Mouse (Mus musculus) heart, embryonic 13.5 days (tissue): ENCODE results near the gene Bend5. TPM values are rescaled to one million over a fixed set of nuclear protein-coding genes. Genes with fewer than 3 reads are reported as not detected.

ENCODE experiments used
- ATAC-seq: fragments of 200-750 bp; cut with Nextera tagmentation; 2 replicates; pipeline ENCODE4 v1.8.0; 2017; ENCODE audit warnings: moderate TSS enrichment; ENCODE audit not compliant: insufficient number of reproducible peaks, low FRiP score, low TSS enrichment; ENCODE audit errors: extremely low read depth
- H3K27ac ChIP-seq: fragments of 300-500 bp; sonication (generic); replicated peaks from 2 replicates; pipeline ENCODE4 v1.5.1; 2015; ENCODE audit warnings: moderate library complexity, mild to moderate bottlenecking, inconsistent platforms
- H3K27me3 ChIP-seq: fragments of 300-500 bp; sonication (generic); replicated peaks from 2 replicates; pipeline ENCODE4 v1.6.1; 2015; ENCODE audit warnings: mild to moderate bottlenecking, inconsistent platforms
- H3K36me3 ChIP-seq: fragments of 300-500 bp; sonication (generic); 2 replicates; pipeline ENCODE4 v1.6.1; 2015; ENCODE audit warnings: mild to moderate bottlenecking, inconsistent platforms
- H3K4me1 ChIP-seq: fragments of 300-500 bp; sonication (generic); 2 replicates; pipeline ENCODE4 v1.6.1; 2015; ENCODE audit warnings: inconsistent platforms
- H3K4me2 ChIP-seq: fragments of 300-500 bp; sonication (generic); 2 replicates; pipeline ENCODE4 v1.6.1; 2015; ENCODE audit warnings: inconsistent platforms, mild to moderate bottlenecking, moderate library complexity
- H3K4me3 ChIP-seq: fragments of 300-500 bp; sonication (generic); 2 replicates; pipeline ENCODE4 v1.5.1; 2015; ENCODE audit warnings: moderate library complexity, mild to moderate bottlenecking, inconsistent platforms
- H3K9ac ChIP-seq: fragments of 300-500 bp; sonication (generic); 2 replicates; pipeline ENCODE4 v1.6.1; 2015; ENCODE audit warnings: inconsistent platforms, mild to moderate bottlenecking, moderate library complexity
- H3K9me3 ChIP-seq: fragments of 300-500 bp; sonication (generic); 2 replicates; pipeline ENCODE4 v1.6.1; 2016; ENCODE audit warnings: inconsistent platforms
- WGBS: fragments of 180-500 bp; shearing (Covaris S2); methylation state at CpG from one replicate; pipeline ENCODE4 v1.1.7; 2015; ENCODE audit warnings: mixed read lengths; 5-methylcytosine and 5-hydroxymethylcytosine counted together
- polyA plus RNA-seq: library from polyadenylated mRNA; unstranded; fragments of >200 nt; fragmentation: Nextera tagmentation; extraction: Ambion mirVana; gene quantifications from 2 replicates; pipeline ENCODE4 v1.2.1, GENCODE M21; 2015

Bend5 gene
- polyA plus RNA-seq, 1 experiment from 2014 or later: 16.6 TPM

DNA sequence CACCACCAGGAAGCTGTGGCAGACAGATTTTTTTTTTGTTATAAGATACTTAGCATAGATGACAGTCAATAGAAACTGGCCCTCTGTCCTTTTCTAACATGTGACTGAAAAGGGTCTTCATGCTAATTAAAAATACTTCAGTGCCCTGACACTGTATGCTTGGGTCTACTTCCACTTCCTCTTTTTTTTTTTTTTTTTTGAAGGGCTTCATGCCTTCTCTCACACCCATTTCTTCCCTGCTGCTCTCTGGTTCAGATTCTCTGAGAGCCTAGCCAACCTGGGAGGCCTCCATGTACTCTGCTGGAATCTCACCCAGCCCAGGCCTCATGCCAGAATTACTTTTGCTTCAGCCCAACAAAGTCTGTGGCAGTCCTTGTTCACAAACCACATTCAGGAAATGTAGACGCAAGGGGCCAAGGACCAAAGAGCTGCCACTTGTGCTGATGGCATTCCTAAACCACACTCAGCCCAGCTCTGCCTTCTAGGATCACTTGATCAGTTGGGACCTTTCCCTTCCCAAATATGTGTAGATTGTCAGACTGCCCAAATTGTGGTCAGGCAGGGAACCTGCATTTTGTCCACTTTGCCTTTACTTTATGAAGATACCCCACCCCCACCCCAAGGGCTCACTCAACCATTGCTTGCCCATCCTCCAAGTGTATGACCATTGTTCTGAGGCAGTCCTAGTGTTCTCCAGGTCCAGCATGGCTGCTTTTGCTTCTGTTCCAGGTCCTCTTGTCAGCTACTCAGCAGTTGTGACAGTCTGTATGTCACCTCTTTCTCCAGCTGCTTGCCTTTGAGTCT, 27.8 kb downstream of the Bend5 start:
- no peaks in the 10 kb centered on the region for H3K9me3 ChIP-seq
- WGBS: 35% methylated on average over 1 of the region's 1 CpGs
- no peak overlapping the region for H3K4me3 ChIP-seq
- peaks cover 42% of the 10 kb centered on the region for H3K4me1 ChIP-seq
- no peak for ATAC-seq
- no peak overlapping the region for H3K9ac ChIP-seq
- H3K27me3 ChIP-seq: no peaks in the 10 kb centered on the region
- peak overlapping the region; percentile 48; the same call in 1 of the 2 replicates for H3K27ac ChIP-seq
- no peak overlapping the region for H3K4me2 ChIP-seq
- peaks cover 12% of the 10 kb centered on the region for H3K36me3 ChIP-seq

DNA sequence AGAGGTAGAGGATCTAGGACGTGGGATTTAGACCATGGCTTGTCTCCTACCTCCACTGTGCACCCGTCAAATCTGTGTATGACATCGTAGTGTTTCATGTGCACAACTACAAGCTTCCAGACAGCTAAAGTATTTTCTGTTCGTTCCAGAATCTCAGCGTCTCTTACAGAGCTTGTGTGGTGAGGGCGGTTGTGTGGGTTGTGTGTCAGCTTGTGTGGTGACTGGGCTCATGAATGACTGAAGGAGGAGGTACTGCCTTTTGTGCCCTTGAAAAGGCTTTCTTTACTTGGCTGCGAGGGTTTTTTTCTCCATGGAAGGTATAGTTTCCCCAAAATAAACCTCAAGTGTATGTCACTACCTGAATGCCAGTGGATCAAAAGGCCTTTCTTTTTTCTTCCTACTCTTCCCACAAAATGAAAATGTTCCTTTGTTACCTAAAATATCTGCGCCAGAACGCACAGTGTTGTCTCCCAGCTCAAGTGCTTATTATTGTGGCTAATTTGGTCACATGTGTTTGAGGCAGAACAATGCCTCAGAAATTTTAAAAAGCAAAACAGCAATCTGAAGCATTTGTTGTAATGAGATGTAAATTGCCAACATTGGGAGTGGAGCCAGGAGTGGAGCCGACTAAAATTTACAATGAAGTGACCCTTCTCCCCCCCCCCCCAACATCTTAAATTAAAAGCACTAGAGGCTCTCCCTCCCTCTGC, 29.3 kb downstream of the Bend5 start:
- Histone ChIP-seq H3K4me1 (peaks cover 44% of the 10 kb centered on the region), H3K4me3 (no peak overlapping the region), H3K4me2 (no peak overlapping the region), H3K36me3 (peaks cover 10% of the 10 kb centered on the region), H3K27me3 (no peaks in the 10 kb centered on the region), H3K9ac (no peak overlapping the region), H3K27ac (peak overlapping the region; percentile 28), H3K9me3 (no peaks in the 10 kb centered on the region)
- WGBS: 71% methylated on average over 10 of the region's 10 CpGs
- ATAC-seq: no peak

DNA sequence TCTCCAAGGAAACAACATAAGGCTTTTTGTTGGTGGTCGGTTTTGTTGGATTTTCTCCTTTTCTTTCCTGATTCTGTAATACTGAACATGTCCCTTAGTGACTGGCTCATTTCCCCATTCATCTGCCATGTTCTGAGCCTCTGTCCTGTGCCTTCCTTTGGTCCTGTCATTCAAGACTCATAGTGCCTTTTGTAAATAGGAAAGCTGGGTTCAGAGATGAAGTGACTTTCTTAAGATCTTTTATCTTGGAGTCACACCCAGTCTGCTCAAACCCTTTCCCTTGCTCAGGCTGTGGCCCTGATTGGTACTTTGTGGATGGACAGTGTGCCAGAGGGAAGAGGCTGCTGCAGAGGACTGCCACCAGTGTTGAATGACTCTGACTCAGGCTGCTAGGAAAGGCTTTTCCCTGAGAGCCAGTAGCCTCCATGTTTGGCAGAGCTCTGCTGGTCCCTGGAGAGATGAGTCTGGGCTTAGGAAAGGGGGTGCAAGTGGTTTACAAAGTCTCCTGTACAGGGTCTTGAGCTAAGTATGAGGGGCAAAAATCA, 29.9 kb downstream of the Bend5 start:
- Histone ChIP-seq H3K27ac (no peak overlapping the region), H3K36me3 (peaks cover 16% of the 10 kb centered on the region), H3K9ac (no peak overlapping the region), H3K27me3 (no peaks in the 10 kb centered on the region), H3K4me1 (peaks cover 50% of the 10 kb centered on the region), H3K9me3 (no peaks in the 10 kb centered on the region), H3K4me2 (no peak overlapping the region), H3K4me3 (no peak overlapping the region)
- no peak for ATAC-seq
- WGBS: 73% methylated on average over 1 of the region's 1 CpGs

DNA sequence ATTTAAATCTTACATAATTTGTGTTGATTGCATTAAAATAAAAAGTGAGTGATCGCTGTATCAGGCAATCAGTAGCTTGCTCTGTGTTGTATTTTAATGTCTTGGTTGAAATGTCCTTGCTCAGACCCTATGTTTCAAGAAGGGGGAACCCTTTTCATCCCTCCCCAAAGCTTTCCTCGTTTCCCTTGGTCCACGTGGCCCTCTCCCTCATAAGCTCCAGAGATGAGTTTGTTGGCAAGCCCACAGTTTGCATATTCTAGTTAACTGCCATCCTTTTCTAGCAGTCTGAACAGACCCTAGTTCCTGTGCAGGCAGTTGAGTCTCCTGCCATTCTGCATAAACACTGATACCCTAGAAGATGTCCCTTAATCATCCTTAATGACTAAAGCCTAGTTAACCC, 33.1 kb downstream of the Bend5 start:
- Histone ChIP-seq H3K4me1 (peaks cover 45% of the 10 kb centered on the region), H3K9ac (no peak overlapping the region), H3K36me3 (peaks cover 30% of the 10 kb centered on the region), H3K27ac (no peak overlapping the region), H3K27me3 (no peaks in the 10 kb centered on the region), H3K4me3 (no peak overlapping the region), H3K4me2 (no peak overlapping the region), H3K9me3 (no peaks in the 10 kb centered on the region)
- no peak for ATAC-seq
- WGBS: 80% methylated on average over 3 of the region's 3 CpGs

DNA sequence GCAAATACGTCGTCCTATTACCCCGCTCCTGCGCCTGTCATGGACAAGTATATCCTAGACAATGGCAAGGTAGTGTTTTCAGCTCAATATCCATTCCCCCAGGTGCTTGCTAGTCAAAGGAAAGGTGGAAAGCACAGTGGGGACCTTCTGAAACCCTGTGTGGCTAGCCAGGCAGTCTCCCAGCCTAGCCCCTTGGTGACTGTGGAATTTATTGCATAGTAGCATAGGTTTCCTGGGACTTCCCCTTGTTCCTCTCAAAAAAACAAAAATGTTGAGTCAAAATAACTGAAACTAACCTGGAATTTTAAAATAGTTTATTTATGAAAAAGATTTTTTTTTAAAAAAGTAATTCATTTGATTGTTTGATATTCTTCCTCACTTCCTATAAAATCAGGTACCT, 33.8 kb downstream of the Bend5 start:
- Histone ChIP-seq H3K4me1 (peaks cover 39% of the 10 kb centered on the region), H3K27ac (no peak overlapping the region), H3K36me3 (peaks cover 30% of the 10 kb centered on the region), H3K9ac (no peak overlapping the region), H3K4me3 (no peak overlapping the region), H3K9me3 (no peaks in the 10 kb centered on the region), H3K27me3 (no peaks in the 10 kb centered on the region), H3K4me2 (no peak overlapping the region)
- ATAC-seq: no peak
- WGBS: 94% methylated on average over 4 of the region's 4 CpGs

DNA sequence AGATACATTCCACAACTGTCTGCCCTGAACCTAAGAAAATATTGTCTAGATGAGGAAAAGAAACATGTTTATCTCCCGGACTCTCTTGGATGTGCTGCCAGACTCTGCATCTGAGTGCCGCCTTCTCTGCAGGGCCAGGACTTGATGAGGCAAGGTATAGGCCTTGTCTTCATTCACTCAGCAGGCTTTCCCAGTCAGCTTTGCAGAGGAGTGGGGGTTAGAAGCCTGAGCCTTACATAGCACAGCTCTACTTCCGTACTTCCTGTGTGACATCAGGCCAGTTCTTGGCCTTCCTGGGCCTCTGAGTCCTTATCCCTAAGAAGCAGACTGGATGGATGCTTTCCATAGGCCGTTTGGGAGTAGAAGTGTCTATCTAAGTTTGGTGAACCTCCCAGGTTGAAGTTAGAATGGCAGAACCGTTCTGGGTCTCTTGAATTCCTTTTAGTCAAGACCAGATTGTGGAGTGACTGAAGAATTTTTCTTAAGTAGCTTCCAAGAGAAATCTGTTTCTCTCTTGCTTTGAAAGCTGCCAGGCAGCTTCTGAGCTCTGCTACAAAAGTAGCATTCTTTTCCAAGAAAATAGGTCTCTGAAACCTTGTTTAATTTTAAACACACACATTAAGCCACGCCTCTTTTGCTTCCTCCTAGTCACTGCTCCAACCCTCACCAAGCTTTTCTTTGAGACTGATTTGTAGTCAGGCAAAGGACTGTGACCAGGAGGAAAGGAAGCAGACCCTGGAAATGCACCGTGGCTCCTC, 34.8 kb downstream of the Bend5 start:
- Histone ChIP-seq H3K27me3 (no peaks in the 10 kb centered on the region), H3K4me3 (no peak overlapping the region), H3K27ac (peak overlapping the region; percentile 20; the same call in 1 of the 2 replicates), H3K9me3 (no peaks in the 10 kb centered on the region), H3K36me3 (peaks cover 41% of the 10 kb centered on the region), H3K4me2 (no peak overlapping the region), H3K9ac (no peak overlapping the region), H3K4me1 (peaks cover 32% of the 10 kb centered on the region)
- 42% methylated on average over 7 of the region's 7 CpGs for WGBS
- ATAC-seq: no peak

DNA sequence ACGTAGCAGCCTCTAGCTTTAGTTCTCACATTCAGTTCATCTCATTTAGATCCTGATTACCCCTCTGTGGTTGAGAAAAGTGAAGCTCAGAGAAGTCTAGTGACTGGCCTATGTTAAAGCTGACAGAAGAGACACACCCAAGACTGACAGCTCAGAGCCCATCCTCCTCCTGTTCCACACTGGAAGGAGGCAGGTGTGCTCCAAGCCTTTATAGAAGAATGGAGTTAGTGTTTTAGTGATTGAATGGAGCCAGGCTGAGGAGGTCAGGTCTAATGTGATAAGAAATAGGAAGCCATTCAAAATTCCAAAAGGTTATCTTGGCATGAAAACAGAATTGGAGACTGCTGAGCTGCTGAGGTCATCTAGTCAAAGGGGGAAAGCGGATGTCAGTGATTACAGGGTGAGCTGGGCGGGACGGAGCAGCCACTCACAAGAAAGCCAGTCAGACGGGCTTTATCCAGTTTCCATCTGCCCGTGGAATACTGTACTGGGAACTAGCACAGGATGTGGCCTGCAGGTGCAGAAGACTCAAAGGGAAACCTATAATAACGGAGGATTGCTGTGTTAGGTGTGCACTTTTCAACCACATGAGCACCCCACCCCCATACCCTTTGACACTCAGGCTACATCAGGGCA, 36.6 kb downstream of the Bend5 start:
- WGBS: 29% methylated on average over 7 of the region's 7 CpGs

DNA sequence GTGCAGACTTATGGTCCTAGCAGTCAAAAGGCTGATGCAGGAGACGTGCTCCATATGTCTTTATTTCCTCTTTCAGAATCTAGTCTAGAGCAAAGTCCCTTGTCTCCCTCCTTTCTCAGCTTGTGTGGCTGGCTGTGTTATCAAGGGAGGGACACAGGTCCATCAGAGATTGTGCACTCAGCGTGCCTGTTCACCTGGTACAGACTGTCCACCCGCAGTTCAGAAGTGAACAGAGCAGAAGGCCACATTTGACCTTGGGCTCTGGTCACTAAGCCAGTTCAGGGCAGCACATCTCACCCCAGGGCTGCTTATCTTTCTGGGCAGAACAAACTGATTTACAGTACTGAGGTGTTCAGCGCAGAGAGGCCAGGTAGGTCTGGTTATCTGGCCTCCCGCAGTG, 37.4 kb downstream of the Bend5 start:
- H3K9ac ChIP-seq: no peak overlapping the region
- H3K4me1 ChIP-seq: peaks cover 48% of the 10 kb centered on the region
- H3K27ac ChIP-seq: no peak overlapping the region
- peaks cover 61% of the 10 kb centered on the region for H3K36me3 ChIP-seq
- H3K4me3 ChIP-seq: no peak overlapping the region
- no peak overlapping the region for H3K4me2 ChIP-seq
- no peaks in the 10 kb centered on the region for H3K27me3 ChIP-seq
- no peak for ATAC-seq
- 83% methylated on average over 5 of the region's 5 CpGs for WGBS
- no peaks in the 10 kb centered on the region for H3K9me3 ChIP-seq

More for the DNA sequence above, 36.6 kb downstream of the Bend5 start:
- Histone ChIP-seq H3K27ac (no peak overlapping the region), H3K36me3 (peaks cover 53% of the 10 kb centered on the region), H3K4me1 (peaks cover 43% of the 10 kb centered on the region), H3K4me3 (no peak overlapping the region), H3K27me3 (no peaks in the 10 kb centered on the region), H3K4me2 (no peak overlapping the region), H3K9ac (no peak overlapping the region), H3K9me3 (no peaks in the 10 kb centered on the region)
- no peak for ATAC-seq

DNA sequence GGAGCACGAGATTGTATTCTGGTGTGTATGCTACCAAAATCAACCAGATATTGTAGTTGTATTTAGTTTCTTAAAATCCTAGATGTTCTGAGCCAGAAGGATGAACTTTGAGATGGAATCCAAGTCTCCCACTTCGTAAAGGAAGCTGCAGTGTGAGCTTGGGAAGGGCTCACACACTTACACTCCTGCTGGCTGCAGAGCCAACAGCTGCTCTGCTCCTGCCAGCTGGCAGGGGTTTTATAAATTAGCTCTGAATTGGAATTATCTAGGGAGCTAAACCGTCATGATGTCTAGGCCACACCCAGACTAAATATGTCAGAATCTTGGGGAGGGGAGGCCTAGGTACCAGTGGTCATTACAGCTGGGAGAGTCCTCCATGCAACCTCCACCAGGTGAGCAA, 38.5 kb downstream of the Bend5 start:
- Histone ChIP-seq H3K9ac (no peak overlapping the region), H3K4me3 (no peak overlapping the region), H3K4me1 (peaks cover 57% of the 10 kb centered on the region), H3K27me3 (no peaks in the 10 kb centered on the region), H3K36me3 (peaks cover 70% of the 10 kb centered on the region), H3K9me3 (no peaks in the 10 kb centered on the region), H3K27ac (no peak overlapping the region), H3K4me2 (no peak overlapping the region)
- WGBS: 75% methylated on average over 3 of the region's 3 CpGs
- no peak for ATAC-seq

DNA sequence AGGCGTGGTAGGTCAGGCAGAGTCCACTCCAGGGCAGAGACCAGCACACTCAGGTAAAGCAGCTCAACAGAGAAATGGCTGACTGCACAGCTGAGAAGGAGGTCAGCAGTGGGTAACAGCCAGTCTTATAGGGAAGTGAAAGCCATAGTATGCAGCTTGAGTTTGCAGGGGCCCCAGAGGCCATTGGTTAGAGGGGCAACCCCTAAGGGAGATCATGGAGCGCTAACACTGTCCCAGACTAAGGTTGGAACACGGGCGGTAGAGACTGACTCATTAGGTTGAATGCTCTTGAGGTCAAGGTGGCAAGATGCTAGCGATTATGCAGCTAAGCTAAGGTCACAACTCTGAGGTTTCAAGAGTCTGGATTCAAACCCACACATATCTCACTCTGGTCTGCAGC, 40.8 kb downstream of the Bend5 start:
- H3K27me3 ChIP-seq: no peaks in the 10 kb centered on the region
- no peak for ATAC-seq
- H3K9ac ChIP-seq: no peak overlapping the region
- peaks cover 75% of the 10 kb centered on the region for H3K36me3 ChIP-seq
- 82% methylated on average over 5 of the region's 5 CpGs for WGBS
- H3K4me2 ChIP-seq: no peak overlapping the region
- no peaks in the 10 kb centered on the region for H3K9me3 ChIP-seq
- peaks cover 43% of the 10 kb centered on the region for H3K4me1 ChIP-seq
- no peak overlapping the region for H3K27ac ChIP-seq
- no peak overlapping the region for H3K4me3 ChIP-seq

DNA sequence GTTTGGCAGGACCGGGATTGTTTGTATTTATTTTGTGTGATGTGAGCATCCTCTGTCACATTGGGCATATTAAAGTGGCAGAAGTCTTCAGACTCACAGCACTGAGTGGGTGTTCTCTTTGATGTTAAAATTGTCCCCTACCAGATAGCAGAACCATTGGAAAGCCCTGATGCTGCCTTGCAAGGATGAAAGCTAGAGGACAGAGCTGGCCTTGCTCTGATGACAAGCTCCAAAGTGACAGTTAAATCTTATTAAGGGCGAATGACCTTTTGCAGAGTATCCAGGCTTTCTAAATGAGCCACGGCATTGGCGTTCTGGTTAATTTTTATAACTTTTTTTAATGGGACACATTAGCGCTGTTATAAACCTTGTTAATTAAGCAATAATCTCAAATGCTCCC, 42.8 kb downstream of the Bend5 start:
- WGBS: 63% methylated on average over 5 of the region's 5 CpGs

More for the DNA sequence above, 42.8 kb downstream of the Bend5 start:
- Histone ChIP-seq H3K27ac (peak overlapping the region; percentile 8; the same call in 1 of the 2 replicates), H3K36me3 (peaks cover 68% of the 10 kb centered on the region), H3K4me1 (peaks cover 26% of the 10 kb centered on the region; the same call in 1 of the 2 replicates), H3K4me3 (no peak overlapping the region), H3K9me3 (no peaks in the 10 kb centered on the region), H3K4me2 (no peak overlapping the region), H3K27me3 (no peaks in the 10 kb centered on the region), H3K9ac (no peak overlapping the region)
- ATAC-seq: no peak
